Mouse (Mus musculus) liver (tissue): Measurements from ENCODE around the gene Nppb.

Experiments
- DNase-seq: peaks from one replicate; pipeline ENCODE4 v3.0.0-alpha.2; 2020; ENCODE audit warnings: mixed read lengths

Gene Nppb

GRCm38 (mm10) chr4:147977726-147978125 lies 7.9 kb upstream of the Nppb start:
- no peak for DNase-seq

- DNase-seq = no peak
Measured at GRCm38 (mm10) chr4:147978391-147978790, 7.2 kb upstream of the Nppb start.

- DNase-seq = no peak
Measured at GRCm38 (mm10) chr4:147979441-147979860, 6.1 kb upstream of the Nppb start.

- no peak for DNase-seq
Measured at GRCm38 (mm10) chr4:147993571-147994095, 8.0 kb downstream of the Nppb start.

GRCm38 (mm10) chr4:147995311-147995710 lies 9.7 kb downstream of the Nppb start:
- DNase-seq = no peak

GRCm38 (mm10) chr4:148000202-148000772 lies 14.7 kb downstream of the Nppb start, which contains the start of gene Nppa:
Nppa (plus strand) TSS chr4:148000722.
- DNase-seq = no peak

GRCm38 (mm10) chr4:148001013-148001789 lies 15.6 kb downstream of the Nppb start:
- no peak for DNase-seq

GRCm38 (mm10) chr4:148001866-148002265 lies 16.3 kb downstream of the Nppb start:
- no peak for DNase-seq

GRCm38 (mm10) chr4:148004361-148004760 lies 18.8 kb downstream of the Nppb start:
- DNase-seq = no peak

- DNase-seq = peak; percentile 39
Measured at GRCm38 (mm10) chr4:148008412-148008811, 22.8 kb downstream of the Nppb start.

GRCm38 (mm10) chr4:148009641-148010040 lies 24.1 kb downstream of the Nppb start:
- DNase-seq = no peak

GRCm38 (mm10) chr4:148011332-148011731 lies 25.7 kb downstream of the Nppb start:
- no peak for DNase-seq

- no peak for DNase-seq
Measured at GRCm38 (mm10) chr4:148012216-148012615, 26.6 kb downstream of the Nppb start.

GRCm38 (mm10) chr4:148015418-148015817 lies 29.8 kb downstream of the Nppb start:
- DNase-seq = no peak

GRCm38 (mm10) chr4:148016981-148017380 lies 31.4 kb downstream of the Nppb start:
- DNase-seq = no peak

- no peak for DNase-seq
Measured at GRCm38 (mm10) chr4:148018410-148018809, 32.8 kb downstream of the Nppb start.

GRCm38 (mm10) chr4:148024003-148024402 lies 38.4 kb downstream of the Nppb start:
- DNase-seq = no peak

GRCm38 (mm10) chr4:148029297-148029696 lies 43.7 kb downstream of the Nppb start:
- DNase-seq = no peak

- DNase-seq = no peak
Measured at GRCm38 (mm10) chr4:148030506-148030905, 44.9 kb downstream of the Nppb start.

- DNase-seq = no peak
Measured at GRCm38 (mm10) chr4:148033858-148034410, 48.3 kb downstream of the Nppb start.

GRCm38 (mm10) chr4:148035440-148035839 lies 49.9 kb downstream of the Nppb start:
- DNase-seq = no peak
